Comparison of ENCODE assay signal across 14 mouse cellular contexts in the genomic region with DNA sequence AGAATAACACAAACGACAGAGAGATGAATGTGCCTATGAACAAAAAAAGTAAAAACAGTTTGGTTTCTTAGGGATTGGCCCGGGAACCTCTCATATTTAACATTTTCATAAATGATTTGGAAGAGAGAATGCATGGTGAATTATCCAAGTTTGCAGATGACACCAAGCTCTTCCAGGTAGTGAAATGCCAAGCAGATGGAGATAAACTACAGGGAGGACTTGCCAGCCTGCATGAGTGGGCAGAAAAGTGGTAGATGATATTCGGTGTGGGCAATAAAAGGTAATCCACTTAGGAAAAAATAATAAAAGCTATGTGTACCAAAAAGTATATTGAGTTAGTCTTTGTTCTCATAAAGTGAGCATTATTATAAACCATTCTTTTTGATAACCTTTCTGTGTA.
DNase-seq lines count a peak whose midpoint lies in the region; ATAC-seq lines count a peak whose summit lies in the region.
"Had no signal": no experiment of that assay in that cellular context is flagged by ENCODE, and none has a peak within 500 bp of the region (broad histone marks: within the 10 kb centered on the region; RNA-seq: fewer than 3 reads in every experiment).

No protein-coding gene starts in this region.

- peak; percentile 52; the same call in 1 of the 2 replicates for ATAC-seq in cerebellum, adult (ENCODE audit: insufficient number of reproducible peaks, low FRiP score, low TSS enrichment)
- peak; percentile 31; the same call in 1 of the 2 replicates for ATAC-seq in frontal cortex, adult (ENCODE audit: low TSS enrichment)
- ATAC-seq: CD4-positive, CD25-positive, alpha-beta regulatory T cell, adult 4 months; forebrain, embryonic 15.5 days; intestine, embryonic 15.5 days had no signal

- DNase-seq in cerebellum, postnatal 4 days (ENCODE audit: low spot score in 2 of 2), result no peak
- DNase-seq in frontal cortex, postnatal 10 days (ENCODE audit: low spot score in 2 of 2), result no peak
- DNase-seq in brain, adult 2 months (ENCODE audit: low read depth, low spot score), result peak; percentile 84
- peak; percentile 62 for DNase-seq in layer of hippocampus, adult 9-11 months
- DNase-seq in embryo, embryonic 10.5 days (ENCODE audit: low spot score), result no peak
- DNase-seq: adrenal gland, postnatal 10 days; B cell, adult 2 months; embryo, embryonic 11 days; gastrocnemius, postnatal 25 days had no signal

Comparison
In these comparisons a context has a peak if more than half of its experiments do, and no peak if none do; other contexts are left out.
1. DNase-seq: peak in brain, adult 2 months (single experiment) and layer of hippocampus, adult 9-11 months (single experiment); none in cerebellum, postnatal 4 days (0 of 2), frontal cortex, postnatal 10 days (0 of 2) and embryo, embryonic 10.5 days (single experiment).